Mouse (Mus musculus): Measurements from ENCODE around the gene Tmtc2. TPM values are rescaled to one million over a fixed set of nuclear protein-coding genes. Genes with fewer than 3 reads are reported as not detected.

Tmtc2 gene
- polyA plus RNA-seq, 1 experiment: 0.01 TPM

GRCm38 (mm10) chr10:105509896-105510272 is 64.4 kb downstream of the Tmtc2 start:
- no peak overlapping the region for H3K4me3 ChIP-seq (replicated peaks)
- peaks cover 2% of the 10 kb centered on the region for H3K36me3 ChIP-seq (ENCODE audit: control insufficient read depth)
- TF ChIP-seq TAL1 (IDR thresholded peaks at IDR 0.05; ENCODE audit: low read length): no peak
- TF ChIP-seq GATA1 (IDR thresholded peaks at IDR 0.05; ENCODE audit: low read length): no peak
- peaks cover 27% of the 10 kb centered on the region for H3K4me1 ChIP-seq (ENCODE audit: control insufficient read depth)
- H3K27me3 ChIP-seq (ENCODE audit: control insufficient read depth): no peaks in the 10 kb centered on the region
- H3K9me3 ChIP-seq (ENCODE audit: control insufficient read depth, low read length): peaks cover 5% of the 10 kb centered on the region; the same call in 1 of the 2 replicates

GRCm38 (mm10) chr10:105509146-105509895 is 64.9 kb downstream of the Tmtc2 start:
- H3K4me3 ChIP-seq (replicated peaks): no peak overlapping the region
- no peaks in the 10 kb centered on the region for H3K27me3 ChIP-seq (ENCODE audit: control insufficient read depth)
- H3K4me1 ChIP-seq (ENCODE audit: control insufficient read depth): peaks cover 31% of the 10 kb centered on the region
- H3K36me3 ChIP-seq (ENCODE audit: control insufficient read depth): peaks cover 2% of the 10 kb centered on the region
- TF ChIP-seq GATA1 (IDR thresholded peaks at IDR 0.05; ENCODE audit: low read length): no peak
- H3K9me3 ChIP-seq (ENCODE audit: control insufficient read depth, low read length): peaks cover 5% of the 10 kb centered on the region

GRCm38 (mm10) chr10:105507982-105508786 is 66.1 kb downstream of the Tmtc2 start:
- TF ChIP-seq TAL1 (IDR thresholded peaks at IDR 0.05; ENCODE audit: low read length): no peak
- no peak for TF ChIP-seq GATA1 (IDR thresholded peaks at IDR 0.05; ENCODE audit: low read length)

GRCm38 (mm10) chr10:105506046-105506445 is 68.2 kb downstream of the Tmtc2 start:
- peaks cover 2% of the 10 kb centered on the region for H3K36me3 ChIP-seq (ENCODE audit: control insufficient read depth)
- H3K4me1 ChIP-seq (ENCODE audit: control insufficient read depth): peaks cover 34% of the 10 kb centered on the region
- no peaks in the 10 kb centered on the region for H3K27me3 ChIP-seq (ENCODE audit: control insufficient read depth)
- peaks cover 5% of the 10 kb centered on the region for H3K9me3 ChIP-seq (ENCODE audit: control insufficient read depth, low read length)
- TF ChIP-seq GATA1 (IDR thresholded peaks at IDR 0.05; ENCODE audit: low read length) (no peak), TAL1 (IDR thresholded peaks at IDR 0.05; ENCODE audit: low read length) (no peak)
- no peak overlapping the region for H3K4me3 ChIP-seq (replicated peaks)

More at GRCm38 (mm10) chr10:105507982-105508786, 66.1 kb downstream of the Tmtc2 start:
- Histone ChIP-seq H3K27me3 (ENCODE audit: control insufficient read depth) (no peaks in the 10 kb centered on the region), H3K36me3 (ENCODE audit: control insufficient read depth) (peaks cover 2% of the 10 kb centered on the region), H3K9me3 (ENCODE audit: control insufficient read depth, low read length) (peaks cover 5% of the 10 kb centered on the region), H3K4me3 (replicated peaks) (no peak overlapping the region), H3K4me1 (ENCODE audit: control insufficient read depth) (peaks cover 32% of the 10 kb centered on the region)

GRCm38 (mm10) chr10:105504472-105504871 is 69.8 kb downstream of the Tmtc2 start:
- Histone ChIP-seq H3K9me3 (ENCODE audit: control insufficient read depth, low read length) (peaks cover 5% of the 10 kb centered on the region), H3K4me1 (ENCODE audit: control insufficient read depth) (peaks cover 48% of the 10 kb centered on the region), H3K36me3 (ENCODE audit: control insufficient read depth) (peaks cover 2% of the 10 kb centered on the region), H3K27me3 (ENCODE audit: control insufficient read depth) (no peaks in the 10 kb centered on the region), H3K4me3 (replicated peaks) (no peak overlapping the region)
- TF ChIP-seq TAL1 (IDR thresholded peaks at IDR 0.05; ENCODE audit: low read length): no peak
- TF ChIP-seq GATA1 (IDR thresholded peaks at IDR 0.05; ENCODE audit: low read length): no peak

GRCm38 (mm10) chr10:105501736-105502135 is 72.5 kb downstream of the Tmtc2 start:
- TF ChIP-seq GATA1 (IDR thresholded peaks at IDR 0.05; ENCODE audit: low read length): no peak
- no peak for TF ChIP-seq TAL1 (IDR thresholded peaks at IDR 0.05; ENCODE audit: low read length)
- no peaks in the 10 kb centered on the region; the same call in none of the 2 replicates for H3K9me3 ChIP-seq (ENCODE audit: control insufficient read depth, low read length)
- H3K27me3 ChIP-seq (ENCODE audit: control insufficient read depth): no peaks in the 10 kb centered on the region
- peaks cover 2% of the 10 kb centered on the region for H3K36me3 ChIP-seq (ENCODE audit: control insufficient read depth)
- no peak overlapping the region for H3K4me3 ChIP-seq (replicated peaks)
- peaks cover 29% of the 10 kb centered on the region for H3K4me1 ChIP-seq (ENCODE audit: control insufficient read depth)

- Histone ChIP-seq H3K4me3 (replicated peaks) (no peak overlapping the region), H3K9me3 (ENCODE audit: control insufficient read depth, low read length) (no peaks in the 10 kb centered on the region; the same call in 1 of the 2 replicates), H3K27me3 (ENCODE audit: control insufficient read depth) (no peaks in the 10 kb centered on the region), H3K4me1 (ENCODE audit: control insufficient read depth) (peaks cover 24% of the 10 kb centered on the region), H3K36me3 (ENCODE audit: control insufficient read depth) (no peaks in the 10 kb centered on the region)
- TF ChIP-seq TAL1 (IDR thresholded peaks at IDR 0.05; ENCODE audit: low read length): no peak
- TF ChIP-seq GATA1 (IDR thresholded peaks at IDR 0.05; ENCODE audit: low read length): no peak
These were observed 73.8 kb downstream of the Tmtc2 start for GRCm38 (mm10) chr10:105500482-105500881.

GRCm38 (mm10) chr10:105495248-105495647 is 79.0 kb downstream of the Tmtc2 start:
- no peaks in the 10 kb centered on the region for H3K9me3 ChIP-seq (ENCODE audit: control insufficient read depth, low read length)
- no peaks in the 10 kb centered on the region for H3K27me3 ChIP-seq (ENCODE audit: control insufficient read depth)
- peaks cover 11% of the 10 kb centered on the region for H3K4me1 ChIP-seq (ENCODE audit: control insufficient read depth)
- no peaks in the 10 kb centered on the region for H3K36me3 ChIP-seq (ENCODE audit: control insufficient read depth)
- H3K4me3 ChIP-seq (replicated peaks): no peak overlapping the region
- TF ChIP-seq TAL1 (IDR thresholded peaks at IDR 0.05; ENCODE audit: low read length): no peak

- Histone ChIP-seq H3K4me1 (ENCODE audit: control insufficient read depth) (no peaks in the 10 kb centered on the region), H3K9me3 (ENCODE audit: control insufficient read depth, low read length) (no peaks in the 10 kb centered on the region), H3K27me3 (ENCODE audit: control insufficient read depth) (no peaks in the 10 kb centered on the region), H3K36me3 (ENCODE audit: control insufficient read depth) (no peaks in the 10 kb centered on the region), H3K4me3 (replicated peaks) (no peak overlapping the region)
- TF ChIP-seq GATA1 (IDR thresholded peaks at IDR 0.05; ENCODE audit: low read length) (no peak), TAL1 (IDR thresholded peaks at IDR 0.05; ENCODE audit: low read length) (no peak)
These were observed 81.8 kb downstream of the Tmtc2 start for GRCm38 (mm10) chr10:105492485-105492884.
